Mouse (Mus musculus) olfactory bulb, adult 2 months (tissue): ENCODE results near the gene Vmn1r221.
"Not testable (repeated sequence)": the region's sequence is repeated elsewhere in the genome, so short reads cannot be mapped to it uniquely, and the experiment has no call there.

Experiments
- CTCF ChIP-seq: fragments of 200-500 bp; IDR thresholded peaks from 2 replicates; pipeline ENCODE4 v1.5.1; 2012; ENCODE audit warnings: low read depth, mild to moderate bottlenecking, low read length, moderate library complexity; ENCODE audit not compliant: insufficient read depth
- POLR2A ChIP-seq: fragments of 200-500 bp; IDR thresholded peaks from 2 replicates; pipeline ENCODE4 v1.6.1; 2012; ENCODE audit warnings: mild to moderate bottlenecking, low read depth, low read length, moderate library complexity; ENCODE audit not compliant: insufficient read depth

DNA sequence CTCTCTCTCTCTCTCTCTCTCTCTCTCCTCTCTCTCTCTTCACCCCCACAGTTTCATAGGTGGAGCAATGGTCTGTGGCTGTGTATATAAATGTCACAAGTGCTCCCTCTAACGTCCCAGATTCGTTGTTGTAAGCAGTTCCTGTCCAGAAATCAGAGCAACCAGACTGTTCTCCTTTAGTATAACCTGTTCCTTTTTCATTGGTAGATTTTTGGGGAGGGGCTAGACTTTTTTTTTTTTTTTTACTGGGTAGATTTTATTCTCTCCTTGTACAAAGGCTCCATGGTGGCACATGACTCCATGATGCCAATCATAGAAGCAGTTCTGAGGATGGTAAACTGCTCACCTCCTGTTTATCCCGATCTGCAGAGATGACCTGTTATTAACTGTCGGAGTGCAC is 55.2 kb downstream of the Vmn1r221 start:
- not testable (repeated sequence) for TF ChIP-seq CTCF, POLR2A
